Mouse (Mus musculus): ENCODE data around the gene Zfp597. TPM values are rescaled to one million over a fixed set of nuclear protein-coding genes. Genes with fewer than 3 reads are reported as not detected.

Zfp597 gene
- total and polyA plus RNA-seq, 3 experiments, result 6.9 to 10.1 TPM; not detected in 1

DNA sequence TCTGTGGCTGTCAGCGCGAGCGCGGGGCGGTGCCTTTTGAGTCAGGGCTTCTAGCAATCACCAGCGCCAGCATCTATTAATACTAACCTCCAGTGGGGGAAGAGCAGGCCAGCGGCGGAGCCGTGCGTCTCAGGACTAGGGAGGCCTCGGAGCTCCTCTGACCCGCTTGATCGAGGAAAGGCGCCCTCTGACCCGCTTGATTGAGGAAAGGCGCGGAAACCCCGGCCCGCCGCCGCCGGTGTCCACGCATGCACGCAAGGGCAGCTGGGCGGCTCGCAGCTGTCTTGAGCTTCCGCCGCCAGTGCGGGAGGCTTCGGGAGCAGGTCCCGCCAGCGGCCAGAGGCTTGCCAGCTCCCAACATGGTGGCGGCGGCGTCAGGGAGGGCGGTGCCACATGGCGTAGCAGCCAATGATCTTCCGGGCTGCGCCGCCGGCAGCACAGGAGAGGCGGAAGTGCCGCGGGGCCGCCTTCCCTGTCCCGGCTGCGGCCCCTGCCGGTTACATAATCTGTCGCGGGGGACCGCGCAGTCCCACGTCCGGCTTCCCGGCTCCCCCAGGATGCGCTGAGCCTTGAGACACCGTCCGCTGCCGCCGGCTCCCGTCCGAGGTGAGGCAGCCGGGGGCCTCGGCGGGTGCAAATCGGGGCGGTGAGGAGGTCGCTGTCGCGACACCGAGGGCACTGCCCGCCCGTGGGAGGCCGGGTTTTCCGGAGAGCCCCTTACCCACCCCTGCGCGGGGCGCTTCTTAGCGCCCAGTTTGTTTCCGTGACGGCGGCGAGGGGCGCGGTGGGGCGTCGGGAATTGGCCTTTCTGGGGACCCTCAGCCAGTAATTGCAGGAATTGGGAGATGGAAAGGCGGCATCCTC, at the start of gene Zfp597, which contains the start of gene Gm20695 (continued):
- 0 out of 2 replicates have a peak, but pooled peaks have one; percentile 2 for TF ChIP-seq ZC3H11A (IDR thresholded peaks at IDR 0.05; ENCODE audit: low read depth, low read length)

GRCm38 (mm10) chr16:3934091-3934490, 49.7 kb upstream of the Zfp597 start:
- no peaks in the 10 kb centered on the region for H3K4me1 ChIP-seq (ENCODE audit: control insufficient read depth in 1 of 2, insufficient read depth in 2 of 2, low read length in 2 of 2)
- no peak for TF ChIP-seq CHD2 (IDR thresholded peaks at IDR 0.05; ENCODE audit: low read length)
- TF ChIP-seq TCF12 (IDR thresholded peaks at IDR 0.05; ENCODE audit: low read depth, low read length), result no peak
- no peak for TF ChIP-seq ZMIZ1 (IDR thresholded peaks at IDR 0.05; ENCODE audit: low read depth, low read length)
- no peak for TF ChIP-seq NELFE (IDR thresholded peaks at IDR 0.05; ENCODE audit: low read depth, low read length)
- TF ChIP-seq MAX (IDR thresholded peaks at IDR 0.05; ENCODE audit: low read length), result no peak
- TF ChIP-seq RCOR1 (IDR thresholded peaks at IDR 0.05; ENCODE audit: low read depth, low read length), result no peak
- no peaks in the 10 kb centered on the region for H3K79me2 ChIP-seq (ENCODE audit: control insufficient read depth, insufficient read depth, low read length, poor library complexity)
- no peaks in the 10 kb centered on the region for H3K27me3 ChIP-seq (ENCODE audit: control insufficient read depth in 1 of 2, insufficient read depth in 2 of 2, low read length in 2 of 2)
- no peaks in the 10 kb centered on the region for H3K9me3 ChIP-seq (replicated peaks; ENCODE audit: insufficient read depth, low read length)
- DNase-seq (ENCODE audit: low read depth, low spot score), result no peak
- no peak overlapping the region for H3K9ac ChIP-seq (ENCODE audit: control insufficient read depth, low read depth, low read length, poor library complexity, severe bottlenecking)
- H3K36me3 ChIP-seq (ENCODE audit: control insufficient read depth in 1 of 2, insufficient read depth in 2 of 2, low read length in 2 of 2), result peaks cover 0 to 4% of the 10 kb centered on the region in 2 experiments; a peak in 2 of 4 replicates
- H3K27ac ChIP-seq (ENCODE audit: control insufficient read depth, low read depth, low read length), result no peak overlapping the region
- no peak overlapping the region for H3K4me3 ChIP-seq (ENCODE audit: control insufficient read depth in 1 of 2, insufficient read depth in 1 of 2, low read depth in 2 of 2, low read length in 2 of 2)

DNA sequence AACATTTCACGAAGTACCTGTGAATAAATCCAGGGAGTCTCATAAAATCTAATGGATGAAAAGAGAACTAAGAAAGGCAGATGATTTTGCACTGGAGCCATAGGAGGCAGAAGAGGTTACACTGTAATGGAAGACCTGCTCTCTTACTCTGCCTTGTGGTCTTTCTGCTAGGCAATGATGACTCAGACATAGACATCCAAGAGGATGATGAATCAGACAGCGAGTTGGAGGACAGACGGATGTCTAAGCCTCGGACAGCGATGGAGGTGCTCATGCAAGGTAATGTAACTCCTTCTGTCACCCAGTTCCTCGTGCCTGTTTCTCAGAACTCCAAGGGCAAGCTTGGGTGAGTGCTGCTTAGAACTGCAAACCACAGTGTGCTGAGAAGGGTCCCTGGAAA, 49.2 kb upstream of the Zfp597 start:
- no peaks in the 10 kb centered on the region for H3K27me3 ChIP-seq (ENCODE audit: control insufficient read depth in 1 of 2, insufficient read depth in 2 of 2, low read length in 2 of 2)
- H3K9me3 ChIP-seq (replicated peaks; ENCODE audit: insufficient read depth, low read length), result no peaks in the 10 kb centered on the region
- no peak overlapping the region for H3K4me3 ChIP-seq (ENCODE audit: control insufficient read depth in 1 of 2, insufficient read depth in 1 of 2, low read depth in 2 of 2, low read length in 2 of 2)
- no peak overlapping the region for H3K9ac ChIP-seq (ENCODE audit: control insufficient read depth, low read depth, low read length, poor library complexity, severe bottlenecking)
- DNase-seq (ENCODE audit: low read depth, low spot score), result no peak
- no peaks in the 10 kb centered on the region for H3K4me1 ChIP-seq (ENCODE audit: control insufficient read depth in 1 of 2, insufficient read depth in 2 of 2, low read length in 2 of 2)
- H3K27ac ChIP-seq (ENCODE audit: control insufficient read depth, low read depth, low read length), result no peak overlapping the region
- H3K79me2 ChIP-seq (ENCODE audit: control insufficient read depth, insufficient read depth, low read length, poor library complexity), result no peaks in the 10 kb centered on the region
- H3K36me3 ChIP-seq (ENCODE audit: control insufficient read depth in 1 of 2, insufficient read depth in 2 of 2, low read length in 2 of 2), result peaks cover 0 to 4% of the 10 kb centered on the region in 2 experiments; a peak in 2 of 4 replicates
- TF ChIP-seq JUND (IDR thresholded peaks at IDR 0.05; ENCODE audit: low read depth, low read length), result no peak

GRCm38 (mm10) chr16:3929151-3929550, 44.8 kb upstream of the Zfp597 start:
- peak; percentile 14 for DNase-seq (ENCODE audit: low read depth, low spot score)
- Histone ChIP-seq H3K27ac (ENCODE audit: control insufficient read depth, low read depth, low read length) (no peak overlapping the region), H3K4me1 (ENCODE audit: control insufficient read depth in 1 of 2, insufficient read depth in 2 of 2, low read length in 2 of 2) (peaks cover 0 to 2% of the 10 kb centered on the region in 2 experiments; a peak in 1 of 4 replicates), H3K9ac (ENCODE audit: control insufficient read depth, low read depth, low read length, poor library complexity, severe bottlenecking) (no peak overlapping the region), H3K79me2 (ENCODE audit: control insufficient read depth, insufficient read depth, low read length, poor library complexity) (no peaks in the 10 kb centered on the region), H3K36me3 (ENCODE audit: control insufficient read depth in 1 of 2, insufficient read depth in 2 of 2, low read length in 2 of 2) (peaks cover 0 to 16% of the 10 kb centered on the region in 2 experiments; a peak in 2 of 4 replicates), H3K9me3 (replicated peaks; ENCODE audit: insufficient read depth, low read length) (no peaks in the 10 kb centered on the region), H3K27me3 (ENCODE audit: control insufficient read depth in 1 of 2, insufficient read depth in 2 of 2, low read length in 2 of 2) (no peaks in the 10 kb centered on the region), H3K4me3 (ENCODE audit: control insufficient read depth in 1 of 2, insufficient read depth in 1 of 2, low read depth in 2 of 2, low read length in 2 of 2) (no peak overlapping the region)
- no peak for TF ChIP-seq POLR2AphosphoS2 (IDR thresholded peaks at IDR 0.05; ENCODE audit: low read length)
- TF ChIP-seq MYB (IDR thresholded peaks at IDR 0.05; ENCODE audit: low read depth, low read length), result no peak
- no peak for TF ChIP-seq EP300 (IDR thresholded peaks at IDR 0.05; ENCODE audit: low read depth in 1 of 2, low read length in 2 of 2)
- TF ChIP-seq MYC (IDR thresholded peaks at IDR 0.05; ENCODE audit: low read depth, low read length), result no peak
- no peak for TF ChIP-seq MAX (IDR thresholded peaks at IDR 0.05; ENCODE audit: low read length)
